Mouse (Mus musculus) liver, embryonic 18 days (tissue): ENCODE data around the gene Dmap1. TPM values are rescaled to one million over a fixed set of nuclear protein-coding genes. Genes with fewer than 3 reads are reported as not detected.

Experiments
- polyA plus RNA-seq: library from polyadenylated mRNA; depleted of rRNA; stranded (reverse); fragments of >200 nt; gene quantifications from 2 replicates; pipeline ENCODE4 v1.2.3, GENCODE M21; 2012; rRNA removed

Gene Dmap1
- 11.5 and 12.7 TPM in 2 replicates for polyA plus RNA-seq

GRCm38 (mm10) chr4:117681931-117682461 is at the start of gene Dmap1:
TSS of gene Dmap1 (minus strand) at chr4:117682273.

GRCm38 (mm10) chr4:117724112-117724511 is 42.0 kb upstream of the Dmap1 start, which contains the start of gene Gm12845:
TSS of gene Gm12845 (plus strand) at chr4:117724412.

Other genes starting within 250 kb of the Dmap1 start
- gene Rnf220, start 185.2 kb downstream of the Dmap1 start, polyA plus RNA-seq, result 23.6 and 28.0 TPM in 2 replicates
- 21.8 and 25.0 TPM in 2 replicates for gene Eri3, start 131.9 kb downstream of the Dmap1 start, polyA plus RNA-seq
- gene Gm12845, start 42.1 kb upstream of the Dmap1 start, polyA plus RNA-seq, result not detected in 2 replicates
- not detected in 2 replicates for gene Klf17, start 83.4 kb upstream of the Dmap1 start, polyA plus RNA-seq
- 19.6 and 22.8 TPM in 2 replicates for gene Slc6a9, start 152.2 kb upstream of the Dmap1 start, polyA plus RNA-seq
- gene Ccdc24, start 190.3 kb upstream of the Dmap1 start, polyA plus RNA-seq, result 0.30 TPM in 2 replicates
- gene B4galt2, start 201.2 kb upstream of the Dmap1 start, polyA plus RNA-seq, result 1.7 and 1.9 TPM in 2 replicates
- gene Atp6v0b, start 205.1 kb upstream of the Dmap1 start, polyA plus RNA-seq, result 134 and 138 TPM in 2 replicates
- 4.9 and 5.1 TPM in 2 replicates for gene Dph2, start 209.8 kb upstream of the Dmap1 start, polyA plus RNA-seq
- gene Ipo13, start 232.7 kb upstream of the Dmap1 start, polyA plus RNA-seq, result 9.6 and 10.0 TPM in 2 replicates
- gene Artn, start 247.5 kb upstream of the Dmap1 start, polyA plus RNA-seq, result 0.19 and 0.26 TPM in 2 replicates